Mouse (Mus musculus) kidney, adult 9 months (tissue): ENCODE data around the gene Slc4a7.

Experiments
- DNase-seq: peaks from one replicate; pipeline ENCODE4 v3.0.0; 2022

Slc4a7 gene

GRCm38 (mm10) chr14:14701710-14702329 lies at the start of gene Slc4a7:
TSS of gene Slc4a7 (plus strand) at chr14:14702279.
- DNase-seq: no peak

DNA sequence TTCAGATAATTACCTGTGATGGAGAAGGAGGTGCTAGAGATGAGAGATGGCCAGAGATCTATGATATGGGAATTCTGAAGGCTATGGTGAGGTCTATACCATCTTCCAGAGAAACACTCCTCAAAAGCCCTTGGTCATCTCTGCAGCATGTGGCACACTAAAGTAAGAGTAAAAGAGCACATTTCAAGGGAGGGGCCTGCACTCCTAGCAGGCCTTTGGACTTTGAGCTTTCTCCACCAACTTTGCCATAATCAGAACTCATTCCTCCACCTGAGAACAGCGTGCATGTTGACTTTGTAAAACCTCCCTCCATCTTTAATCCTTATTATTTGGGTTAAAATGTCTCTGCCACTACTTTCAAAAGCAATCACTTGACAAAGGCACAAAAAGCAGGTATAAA lies 31.5 kb upstream of the Slc4a7 start:
- DNase-seq: no peak

GRCm38 (mm10) chr14:14681611-14682010 lies 20.5 kb upstream of the Slc4a7 start:
- no peak for DNase-seq

DNA sequence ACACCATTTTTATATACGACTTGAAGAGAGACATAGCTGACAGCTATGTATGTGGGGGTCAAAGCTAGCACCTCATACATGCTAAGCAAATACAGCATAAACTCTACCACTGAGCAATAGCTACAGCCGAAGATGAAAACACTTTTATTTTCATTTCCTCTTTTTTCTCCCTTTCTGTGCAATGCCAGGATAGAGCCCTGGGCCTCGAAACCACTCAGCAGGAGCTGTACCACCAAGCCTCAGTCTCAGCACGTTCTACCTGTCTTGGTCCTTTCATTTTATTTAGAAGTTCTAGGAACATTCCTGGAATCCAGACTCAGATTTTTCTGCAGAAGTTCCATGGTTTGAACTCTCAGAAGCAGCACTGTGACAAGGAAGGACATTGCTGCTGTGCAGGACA lies 17.3 kb upstream of the Slc4a7 start:
- DNase-seq: no peak

GRCm38 (mm10) chr14:14686101-14686551 lies 16.0 kb upstream of the Slc4a7 start:
- DNase-seq: no peak

DNA sequence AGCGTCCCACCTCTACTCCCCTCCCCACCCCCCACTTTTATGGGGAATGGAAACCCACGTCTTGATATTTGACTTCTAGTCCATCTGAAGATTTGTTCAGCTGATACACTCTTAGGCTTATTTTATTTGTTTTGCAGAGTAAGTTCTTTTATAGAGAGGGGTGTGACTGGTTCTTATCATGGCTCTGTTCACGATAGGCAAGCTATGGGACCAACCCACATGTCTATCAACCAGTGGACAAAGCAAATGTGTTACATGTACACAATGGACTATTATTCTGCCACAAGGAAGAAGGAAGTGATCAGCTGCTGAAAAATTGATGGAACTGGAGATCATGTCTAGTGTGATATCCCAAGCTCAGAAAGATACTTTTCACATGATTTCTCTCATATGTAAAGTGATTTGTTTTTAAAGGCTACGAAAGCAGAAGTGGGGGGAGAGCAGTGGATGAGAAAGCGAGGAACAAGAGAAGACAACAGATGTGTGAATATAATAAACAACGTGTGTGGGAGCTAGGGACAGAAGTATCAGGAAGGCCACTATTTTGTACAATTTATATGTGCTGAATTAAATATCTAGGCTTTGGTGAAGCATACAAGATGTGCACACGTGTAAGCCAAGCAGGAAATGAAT lies 14.7 kb upstream of the Slc4a7 start:
- DNase-seq: no peak

- DNase-seq: peak; percentile 92
Measured at GRCm38 (mm10) chr14:14702399-14703345, 593 bp downstream of the Slc4a7 start.

DNA sequence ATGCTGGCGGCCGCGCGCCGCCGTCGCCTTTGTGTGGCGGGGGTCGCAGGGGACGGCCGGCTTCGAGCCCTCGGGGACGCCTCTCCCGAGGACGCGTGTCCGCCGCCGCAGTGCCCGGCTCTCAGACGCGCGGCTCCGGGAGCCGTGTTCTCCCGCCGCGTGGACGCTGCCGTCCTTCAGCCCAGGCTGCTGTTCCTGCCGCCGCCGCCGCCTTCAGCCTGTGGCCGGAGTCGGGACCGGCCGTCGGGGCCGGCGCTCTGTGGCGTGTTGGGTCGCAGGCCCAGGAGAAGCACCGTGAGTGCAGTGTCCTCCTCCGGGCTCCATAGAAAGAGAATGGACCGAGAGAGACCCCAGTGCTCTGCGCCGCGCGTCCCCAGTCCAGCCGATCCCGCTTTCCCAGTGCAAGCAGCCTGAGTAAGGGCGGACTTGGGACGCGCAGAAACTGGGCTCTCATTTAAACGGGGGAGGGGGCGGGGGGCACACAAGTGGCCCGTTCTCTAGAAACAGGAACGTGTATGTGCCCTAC lies 1.3 kb downstream of the Slc4a7 start:
- DNase-seq: peak; percentile 46

GRCm38 (mm10) chr14:14704651-14705050 lies 2.6 kb downstream of the Slc4a7 start:
- no peak for DNase-seq

- no peak for DNase-seq
Measured at GRCm38 (mm10) chr14:14705126-14705525, 3.0 kb downstream of the Slc4a7 start.

DNA sequence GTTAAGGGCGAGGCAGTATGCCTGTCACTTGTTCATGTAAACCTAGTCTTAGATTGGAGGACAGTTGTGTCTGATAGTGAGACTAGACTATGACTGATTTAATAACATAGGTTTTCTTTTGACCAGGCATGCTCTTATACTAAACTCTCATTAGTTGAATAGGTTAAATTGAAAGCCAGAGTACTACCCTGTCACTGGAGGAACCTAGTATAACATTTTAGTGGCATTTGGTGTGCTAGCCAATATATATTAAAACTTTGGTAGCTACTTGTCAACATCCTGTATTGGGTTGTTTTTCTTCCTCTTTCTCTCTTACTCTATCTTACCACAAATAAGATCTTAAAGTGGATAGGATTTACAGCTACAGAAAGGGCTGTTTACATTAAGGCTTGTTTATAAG lies 4.3 kb downstream of the Slc4a7 start:
- no peak for DNase-seq

GRCm38 (mm10) chr14:14707061-14707460 lies 5.0 kb downstream of the Slc4a7 start:
- DNase-seq: no peak

DNA sequence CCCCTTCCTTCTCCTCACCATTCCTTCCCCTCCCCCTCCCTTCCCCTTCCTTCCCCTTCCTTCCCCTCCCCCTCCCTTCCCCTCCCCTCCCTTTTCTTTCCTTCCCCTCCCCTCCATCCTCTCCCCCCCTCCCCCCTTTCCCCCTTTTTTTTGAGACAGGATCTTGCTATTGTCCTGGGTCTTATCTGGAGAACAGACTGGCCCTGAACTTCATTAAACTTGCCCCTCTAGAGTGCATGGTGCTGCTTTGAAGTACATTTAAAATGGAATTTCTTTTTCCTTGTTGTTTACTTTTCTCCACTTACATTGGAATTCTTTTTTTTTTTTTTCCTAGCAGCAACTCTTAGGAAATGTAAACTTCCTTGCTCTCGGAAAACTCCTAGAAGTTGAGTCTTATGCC lies 6.9 kb downstream of the Slc4a7 start:
- DNase-seq: no peak

DNA sequence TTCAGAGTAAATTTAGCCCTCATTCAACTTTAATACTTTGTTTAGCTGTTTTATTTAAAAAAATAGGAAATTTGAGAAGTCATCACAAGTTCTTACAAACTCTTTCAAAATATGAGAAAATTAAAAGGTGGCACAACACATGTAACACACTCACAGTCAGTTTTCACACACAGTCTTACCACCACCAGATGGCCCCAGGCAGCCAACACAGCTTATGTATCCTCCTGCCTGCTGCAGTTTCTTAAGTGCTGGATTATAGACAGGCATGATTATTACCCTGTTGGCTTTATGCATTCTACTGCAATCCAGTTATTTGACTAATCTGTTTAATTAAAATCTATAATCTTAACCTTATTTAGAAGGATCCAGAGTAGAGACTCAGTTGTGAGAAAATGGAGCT lies 12.1 kb downstream of the Slc4a7 start:
- DNase-seq: no peak

DNA sequence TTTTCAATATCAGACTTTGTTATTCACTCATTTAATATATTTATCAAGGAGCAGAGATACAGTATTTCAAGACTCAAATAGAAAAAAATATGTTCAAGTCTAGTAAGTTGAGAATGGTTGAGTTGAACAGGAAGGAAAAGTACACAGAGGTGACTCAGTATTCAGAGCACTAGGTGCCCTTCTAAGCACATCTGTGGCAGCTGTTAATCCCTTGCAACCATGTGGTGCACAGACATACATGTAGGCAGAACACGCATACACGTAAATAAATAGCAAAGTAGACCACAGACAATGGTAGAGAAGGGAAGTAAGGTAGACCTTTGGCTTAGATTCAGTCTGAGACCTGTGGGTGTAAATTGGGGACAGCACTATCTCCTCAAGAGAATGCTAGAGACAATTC lies 13.7 kb downstream of the Slc4a7 start:
- DNase-seq: no peak

- no peak for DNase-seq
Measured at GRCm38 (mm10) chr14:14716843-14717242, 14.8 kb downstream of the Slc4a7 start.

- no peak for DNase-seq
Measured at GRCm38 (mm10) chr14:14718556-14718955, 16.5 kb downstream of the Slc4a7 start.

GRCm38 (mm10) chr14:14781169-14781568 lies 79.1 kb downstream of the Slc4a7 start:
- no peak for DNase-seq

DNA sequence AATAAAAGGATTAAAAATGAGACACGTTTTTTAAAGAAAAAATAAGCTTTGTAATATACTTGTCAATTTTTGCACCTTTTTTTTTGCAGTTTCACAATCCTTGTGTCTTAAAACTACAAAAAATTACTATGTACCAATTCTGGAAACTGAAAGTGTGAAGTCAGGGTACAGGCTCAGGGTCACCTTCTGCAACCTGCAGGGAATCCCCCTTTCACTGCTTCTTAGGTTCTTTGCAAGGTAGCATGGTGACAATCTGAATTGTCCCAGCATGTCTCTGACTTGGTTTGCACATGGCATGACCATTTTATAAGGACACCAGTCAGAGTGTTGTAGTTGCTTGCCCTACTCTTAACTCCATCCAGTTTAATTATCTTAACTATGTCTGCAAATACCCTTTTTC lies 82.1 kb downstream of the Slc4a7 start:
- DNase-seq: no peak

GRCm38 (mm10) chr14:14786979-14787378 lies 84.9 kb downstream of the Slc4a7 start:
- DNase-seq: no peak

- DNase-seq: no peak
Measured at GRCm38 (mm10) chr14:14789840-14790470, 87.9 kb downstream of the Slc4a7 start.

DNA sequence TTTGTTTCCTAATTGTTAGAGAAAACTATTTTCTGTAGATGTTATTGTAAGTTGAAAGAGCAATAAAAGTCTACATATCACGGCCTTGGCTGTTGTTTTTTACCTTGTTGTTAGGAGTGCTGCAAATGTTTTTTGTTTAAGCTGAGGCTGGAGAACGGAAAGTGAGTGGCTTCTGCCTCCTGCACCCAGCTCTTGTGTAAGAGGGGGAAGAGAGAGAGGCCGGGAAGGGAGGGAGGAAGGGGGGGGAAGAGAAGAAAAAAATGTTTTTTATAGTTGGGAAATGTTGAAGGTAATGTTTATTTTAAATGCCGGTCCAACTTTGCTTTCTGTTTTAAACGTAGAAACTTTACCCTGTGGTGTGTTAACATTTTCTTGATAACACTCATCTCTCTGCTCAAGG lies 97.8 kb downstream of the Slc4a7 start:
- no peak for DNase-seq

GRCm38 (mm10) chr14:14800332-14800731 lies 98.3 kb downstream of the Slc4a7 start:
- DNase-seq: no peak
